ENCODE assay signal across 7 mouse cellular contexts in genomic region chr2:145880887-145881747, GRCm38 (mm10). TPM values are rescaled to one million over a fixed set of nuclear protein-coding genes. Genes with fewer than 3 reads are reported as not detected.
A peak's percentile ranks its signal among the peaks of the same experiment; 100 is the strongest.
DNase-seq lines count a peak whose midpoint lies in the region; ATAC-seq and TF ChIP-seq lines count a peak whose summit lies in the region.

No protein-coding gene starts in this region.

- H3K4me2 ChIP-seq in embryonic facial prominence, embryonic 11.5 days (ENCODE audit: low read depth, low read length), result no peak overlapping the region
- peak overlapping the region; percentile 29; the same call in 1 of the 2 replicates for H3K4me2 ChIP-seq in limb, embryonic 15.5 days

- 49% methylated on average over 11 of the region's 11 CpGs for WGBS in kidney, adult 2 months
- WGBS in embryonic facial prominence, embryonic 11.5 days, result 37% methylated on average over 11 of the region's 11 CpGs
- 30% methylated on average over 11 of the region's 11 CpGs for WGBS in limb, embryonic 15.5 days

- no peak overlapping the region for H3K9ac ChIP-seq in embryonic facial prominence, embryonic 11.5 days (replicated peaks; ENCODE audit: low read length)
- no peak overlapping the region for H3K9ac ChIP-seq in limb, embryonic 15.5 days

- H3K36me3 ChIP-seq in kidney, adult 2 months (ENCODE audit: control insufficient read depth, insufficient read depth, low read length), result peaks cover 20% of the 10 kb centered on the region
- H3K36me3 ChIP-seq in embryonic facial prominence, embryonic 11.5 days (replicated peaks; ENCODE audit: control insufficient read depth, insufficient read depth, low read depth, low read length), result peaks cover 3% of the 10 kb centered on the region
- peaks cover 62% of the 10 kb centered on the region for H3K36me3 ChIP-seq in limb, embryonic 15.5 days

- no peak overlapping the region for H3K4me3 ChIP-seq in kidney, adult 2 months (ENCODE audit: insufficient read depth, low read depth, low read length)
- H3K4me3 ChIP-seq in embryonic facial prominence, embryonic 11.5 days (ENCODE audit: low read depth, low read length), result no peak overlapping the region
- no peak overlapping the region for H3K4me3 ChIP-seq in limb, embryonic 15.5 days

- H3K27me3 ChIP-seq in kidney, adult 2 months (replicated peaks; ENCODE audit: control insufficient read depth, insufficient read depth, low read length), result no peaks in the 10 kb centered on the region
- no peaks in the 10 kb centered on the region for H3K27me3 ChIP-seq in embryonic facial prominence, embryonic 11.5 days (ENCODE audit: control insufficient read depth, insufficient read depth, low read length)
- no peaks in the 10 kb centered on the region for H3K27me3 ChIP-seq in limb, embryonic 15.5 days

- no peaks in the 10 kb centered on the region for H3K9me3 ChIP-seq in embryonic facial prominence, embryonic 11.5 days (replicated peaks; ENCODE audit: control insufficient read depth, low read length)
- no peaks in the 10 kb centered on the region for H3K9me3 ChIP-seq in limb, embryonic 15.5 days

- DNase-seq in kidney, adult 2 months, result peak; percentile 36
- DNase-seq in kidney, postnatal 10 days, result no peak
- peak; percentile 34 for DNase-seq in brain, embryonic 14.5 days (ENCODE audit: low read depth)
- DNase-seq in embryonic facial prominence, embryonic 11.5 days (ENCODE audit: low spot score), result peak; percentile 86
- no peak for DNase-seq in thymus, postnatal 25 days
- no peak for DNase-seq in spleen, postnatal 14 days (ENCODE audit: low spot score in 2 of 2)

- H3K4me1 ChIP-seq in kidney, adult 2 months (ENCODE audit: control insufficient read depth, insufficient read depth, low read length), result peaks cover 23% of the 10 kb centered on the region
- no peaks in the 10 kb centered on the region; the same call in 1 of the 2 replicates for H3K4me1 ChIP-seq in embryonic facial prominence, embryonic 11.5 days (ENCODE audit: control insufficient read depth, insufficient read depth, low read length)
- H3K4me1 ChIP-seq in limb, embryonic 15.5 days, result peaks cover 52% of the 10 kb centered on the region

- TF ChIP-seq POLR2A in kidney, adult 2 months (IDR thresholded peaks at IDR 0.05; ENCODE audit: low read depth, low read length), result no peak
- no peak for TF ChIP-seq POLR2A in brain, embryonic 14.5 days (IDR thresholded peaks at IDR 0.05; ENCODE audit: borderline replicate concordance, extremely low read depth, insufficient read depth, insufficient read length, poor library complexity, severe bottlenecking)

- TF ChIP-seq CTCF in kidney, adult 2 months (conservative IDR thresholded peaks at IDR 0.05; ENCODE audit: insufficient read depth, insufficient read length, low read depth, low read length), result no peak
- TF ChIP-seq CTCF in brain, embryonic 14.5 days (IDR thresholded peaks at IDR 0.05; ENCODE audit: borderline replicate concordance, extremely low read depth, insufficient read depth, insufficient read length), result no peak

- peak overlapping the region; percentile 33 for H3K27ac ChIP-seq in kidney, adult 2 months (ENCODE audit: insufficient read depth, low read depth, low read length)
- H3K27ac ChIP-seq in embryonic facial prominence, embryonic 11.5 days (replicated peaks; ENCODE audit: low read depth, low read length), result peak overlapping the region; percentile 60
- H3K27ac ChIP-seq in limb, embryonic 15.5 days, result peak overlapping the region; percentile 90

- peak; percentile 81 for ATAC-seq in embryonic facial prominence, embryonic 11.5 days (replicated peaks; ENCODE audit: insufficient number of reproducible peaks, low FRiP score, low TSS enrichment, low read depth)
- ATAC-seq in limb, embryonic 15.5 days (ENCODE audit: insufficient number of reproducible peaks, low FRiP score, low TSS enrichment, low read depth), result peak; percentile 53

RNA-seq across cellular contexts. Expression of gene Naa20, which starts 20.8 kb away (rescaled TPM):
- 33.9 and 43.7 TPM in 2 replicates for polyA plus RNA-seq in kidney, adult 2 months (2012; rRNA removed)
- 62.6 and 76.0 TPM in 2 replicates for polyA plus RNA-seq in brain, embryonic 14.5 days (2012; rRNA removed)
- 178 and 190 TPM in 2 replicates for polyA plus RNA-seq in embryonic facial prominence, embryonic 11.5 days (2014; fragmentation: Nextera tagmentation; extraction: Ambion mirVana)
- 161 and 163 TPM in 2 replicates for polyA plus RNA-seq in limb, embryonic 15.5 days (2015; fragmentation: Nextera tagmentation; extraction: Ambion mirVana)

RNA-seq across cellular contexts. Expression of gene Cfap61, which starts 53.5 kb away (rescaled TPM):
- 0.29 and 0.38 TPM in 2 replicates for polyA plus RNA-seq in kidney, adult 2 months (2012; rRNA removed)
- polyA plus RNA-seq in brain, embryonic 14.5 days (2012; rRNA removed), result 2.1 and 2.9 TPM in 2 replicates
- polyA plus RNA-seq in embryonic facial prominence, embryonic 11.5 days (2014; fragmentation: Nextera tagmentation; extraction: Ambion mirVana), result 0.38 and 1.3 TPM in 2 replicates
- 0.12 and 0.20 TPM in 2 replicates for polyA plus RNA-seq in limb, embryonic 15.5 days (2015; fragmentation: Nextera tagmentation; extraction: Ambion mirVana)

RNA-seq across cellular contexts. Expression of gene Crnkl1, which starts 53.7 kb away (rescaled TPM):
- 5.9 and 8.8 TPM in 2 replicates for polyA plus RNA-seq in kidney, adult 2 months (2012; rRNA removed)
- 17.3 and 17.7 TPM in 2 replicates for polyA plus RNA-seq in brain, embryonic 14.5 days (2012; rRNA removed)
- polyA plus RNA-seq in embryonic facial prominence, embryonic 11.5 days (2014; fragmentation: Nextera tagmentation; extraction: Ambion mirVana), result 49.2 and 50.6 TPM in 2 replicates
- 23.6 and 24.4 TPM in 2 replicates for polyA plus RNA-seq in limb, embryonic 15.5 days (2015; fragmentation: Nextera tagmentation; extraction: Ambion mirVana)

Comparison
In these comparisons a context has a peak if more than half of its experiments do, and no peak if none do; other contexts are left out.
1. DNase-seq: peak in kidney, adult 2 months (single experiment), brain, embryonic 14.5 days (single experiment) and embryonic facial prominence, embryonic 11.5 days (single experiment); none in kidney, postnatal 10 days (single experiment), thymus, postnatal 25 days (single experiment) and spleen, postnatal 14 days (0 of 2).
2. H3K27ac ChIP-seq: peak in every context shown above with its lines; median percentile 90 in limb, embryonic 15.5 days; 60 in embryonic facial prominence, embryonic 11.5 days; 33 in kidney, adult 2 months.